Mouse (Mus musculus) G1E (cell line): ENCODE measurements around the gene Krtap10-4. TPM values are rescaled to one million over a fixed set of nuclear protein-coding genes. Genes with fewer than 3 reads are reported as not detected.
A peak's percentile ranks its signal among the peaks of the same experiment; 100 is the strongest.
"Not testable (repeated sequence)": the region's sequence is repeated elsewhere in the genome, so short reads cannot be mapped to it uniquely, and the experiment has no call there.

Experiments used
- ATAC-seq: 2 replicates; pipeline ENCODE4 v1.8.0; 2016; ENCODE audit warnings: mild to moderate bottlenecking; ENCODE audit not compliant: insufficient number of reproducible peaks, poor library complexity, low FRiP score, severe bottlenecking; ENCODE audit errors: extremely low read depth
- DNase-seq: peaks from one replicate; pipeline ENCODE4 v3.0.0; 2012; ENCODE audit warnings: low spot score
- H3K27me3 ChIP-seq: 2 replicates; pipeline ENCODE4 v1.6.1; 2012; ENCODE audit warnings: mild to moderate bottlenecking, low read length, inconsistent platforms; ENCODE audit not compliant: insufficient read depth
- H3K36me3 ChIP-seq: replicated peaks from 2 replicates; pipeline ENCODE3; 2012; ENCODE audit warnings: mild to moderate bottlenecking, inconsistent platforms
- H3K4me1 ChIP-seq: 2 replicates; pipeline ENCODE4 v1.6.1; 2012; ENCODE audit warnings: low read depth, low read length, inconsistent platforms, mixed read lengths; ENCODE audit not compliant: insufficient read depth
- H3K4me3 ChIP-seq: 2 replicates; pipeline ENCODE4 v1.5.1; 2012; ENCODE audit warnings: low read depth, mild to moderate bottlenecking, inconsistent platforms, low read length, moderate library complexity, mixed read lengths
- H3K9me3 ChIP-seq: replicated peaks from 2 replicates; pipeline ENCODE4 v1.6.1; 2012; ENCODE audit warnings: inconsistent platforms
- CTCF ChIP-seq: IDR thresholded peaks from 2 replicates; pipeline ENCODE4 v1.5.1; 2012; ENCODE audit warnings: low read depth, low read length, inconsistent platforms, mixed read lengths
- GATA1 ChIP-seq: IDR thresholded peaks from 2 replicates; pipeline ENCODE4 v1.6.1; 2012; ENCODE audit warnings: borderline replicate concordance, low read length, inconsistent platforms, mixed read lengths
- GATA2 ChIP-seq: IDR thresholded peaks from 2 replicates; pipeline ENCODE4 v1.6.1; 2012; ENCODE audit warnings: low read depth, low read length, inconsistent platforms, borderline replicate concordance
- POLR2AphosphoS5 ChIP-seq: IDR thresholded peaks from 2 replicates; pipeline ENCODE4 v1.6.1; 2012; ENCODE audit warnings: low read depth, low read length, inconsistent platforms; ENCODE audit not compliant: insufficient replicate concordance
- TAL1 ChIP-seq: conservative IDR thresholded peaks from 2 replicates; pipeline ENCODE4 v1.6.1; 2012; ENCODE audit warnings: low read depth, low read length, inconsistent platforms, mixed read lengths
- polyA plus RNA-seq: library from polyadenylated mRNA; stranded (reverse); fragments of >175 nt; gene quantifications from 2 replicates; pipeline ENCODE4 v1.2.3, GENCODE M21; 2012
- total RNA-seq, 2 experiments: library from RNA; stranded (forward) in 1 of 2; stranded (reverse) in 1 of 2; fragments of 200-1000 nt in 1 of 2; fragments of >200 nt in 1 of 2; fragmentation: Nextera tagmentation in 1 of 2; gene quantifications; 2 replicates each; pipeline ENCODE4 v1.2.3; 2014 to 2017

The Krtap10-4 gene
- total and polyA plus RNA-seq, 3 experiments, result not detected

- ATAC-seq (no peak), DNase-seq (no peak)
- Histone ChIP-seq H3K36me3 (no peaks in the 10 kb centered on the region), H3K9me3 (0 out of 2 replicates have a peak, but pooled peaks cover 3% of the 10 kb centered on the region), H3K4me1 (peaks cover 4% of the 10 kb centered on the region; the same call in 1 of the 2 replicates), H3K27me3 (peaks cover 7% of the 10 kb centered on the region), H3K4me3 (no peak overlapping the region)
- TF ChIP-seq TAL1 (no peak), CTCF (peak; percentile 73; the same call in 1 of the 2 replicates)
These were observed 11.4 kb downstream of the Krtap10-4 start for GRCm38 (mm10) chr10:77815514-77815913.

GRCm38 (mm10) chr10:77814382-77814781 is 12.5 kb downstream of the Krtap10-4 start, which contains the start of gene Gm2696:
TSS of gene Gm2696 (plus strand) at chr10:77814682.
- H3K27me3 ChIP-seq, result peaks cover 7% of the 10 kb centered on the region

GRCm38 (mm10) chr10:77811743-77812142 is 15.2 kb downstream of the Krtap10-4 start, which contains the start of gene Gm9507:
TSS of gene Gm9507 (minus strand) at chr10:77811843.
- DNase-seq, result no peak
- Histone ChIP-seq H3K4me1 (no peaks in the 10 kb centered on the region), H3K9me3 (no peaks in the 10 kb centered on the region), H3K36me3 (no peaks in the 10 kb centered on the region), H3K27me3 (no peaks in the 10 kb centered on the region), H3K4me3 (no peak within 1 kb of the TSS)
- TF ChIP-seq GATA1 (no peak), CTCF (no peak), GATA2 (no peak), POLR2AphosphoS5 (no peak), TAL1 (no peak)
- ATAC-seq, result no peak

More at GRCm38 (mm10) chr10:77814382-77814781, 12.5 kb downstream of the Krtap10-4 start, which contains the start of gene Gm2696:
- DNase-seq, result no peak
- no peak within 1 kb of the TSS for H3K4me3 ChIP-seq
- H3K36me3 ChIP-seq, result no peaks in the 10 kb centered on the region
- H3K9me3 ChIP-seq, result 0 out of 2 replicates have a peak, but pooled peaks cover 3% of the 10 kb centered on the region
- H3K4me1 ChIP-seq, result peaks cover 4% of the 10 kb centered on the region; the same call in 1 of the 2 replicates
- ATAC-seq, result no peak
- no peak for TF ChIP-seq CTCF
- no peak for TF ChIP-seq TAL1
- TF ChIP-seq GATA1, result no peak
- no peak for TF ChIP-seq GATA2
- no peak for TF ChIP-seq POLR2AphosphoS5

GRCm38 (mm10) chr10:77804095-77804494 is 22.8 kb downstream of the Krtap10-4 start:
- Histone ChIP-seq H3K4me1 (no peaks in the 10 kb centered on the region), H3K27me3 (peaks cover 4% of the 10 kb centered on the region; the same call in 1 of the 2 replicates), H3K9me3 (no peaks in the 10 kb centered on the region), H3K4me3 (no peak overlapping the region), H3K36me3 (no peaks in the 10 kb centered on the region)
- TF ChIP-seq CTCF (no peak), TAL1 (no peak), POLR2AphosphoS5 (no peak), GATA2 (no peak), GATA1 (no peak)
- no peak for DNase-seq
- no peak for ATAC-seq

GRCm38 (mm10) chr10:77798921-77799508 is 27.9 kb downstream of the Krtap10-4 start, which contains the start of gene Gm19668:
TSS of gene Gm19668 (minus strand) at chr10:77799133.
- Histone ChIP-seq H3K36me3 (no peaks in the 10 kb centered on the region), H3K9me3 (no peaks in the 10 kb centered on the region), H3K27me3 (peaks cover 11% of the 10 kb centered on the region; the same call in 1 of the 2 replicates), H3K4me3 (no peak within 1 kb of the TSS), H3K4me1 (no peaks in the 10 kb centered on the region)
- TF ChIP-seq GATA1, result no peak
- no peak for TF ChIP-seq CTCF
- no peak for ATAC-seq
- no peak for DNase-seq

GRCm38 (mm10) chr10:77798164-77798920 is 28.6 kb downstream of the Krtap10-4 start:
- H3K27me3 ChIP-seq, result peaks cover 11% of the 10 kb centered on the region; the same call in 1 of the 2 replicates
- not testable (repeated sequence) for H3K36me3 ChIP-seq, DNase-seq, H3K9me3 ChIP-seq, H3K4me3 ChIP-seq, H3K4me1 ChIP-seq, ATAC-seq
